Mouse (Mus musculus) liver, postnatal 0 days (tissue): ENCODE results near the gene Dis3l2.

Experiments
- CTCF ChIP-seq: sonication (generic); IDR thresholded peaks from 2 replicates; pipeline ENCODE4 v1.5.1; 2016; ENCODE audit warnings: antibody characterized with exemption, low read depth
- EP300 ChIP-seq: IDR thresholded peaks from 2 replicates; pipeline ENCODE4 v1.6.1; 2016; ENCODE audit warnings: antibody characterized with exemption, low read depth, mild to moderate bottlenecking

DNA sequence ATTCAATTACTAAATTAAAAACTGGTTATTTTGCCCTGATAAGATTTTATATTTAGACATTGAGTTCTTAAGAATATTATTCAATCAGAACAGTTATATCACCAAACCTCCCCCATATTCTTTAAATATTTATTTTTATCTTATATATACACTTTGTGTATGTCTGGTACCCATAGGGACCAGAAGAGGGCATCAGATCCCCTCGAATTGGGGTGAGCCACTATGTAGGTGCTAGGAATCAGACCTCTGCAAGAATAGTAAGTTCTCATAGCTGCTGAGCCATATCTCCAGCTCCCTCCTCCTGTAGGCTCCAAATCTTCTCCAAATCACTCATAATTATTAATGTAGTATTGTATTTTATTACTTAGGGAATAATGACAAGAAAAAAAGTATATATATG is 269.1 kb downstream of the Dis3l2 start:
- TF ChIP-seq CTCF (0 out of 2 replicates have a peak, but pooled peaks have one; percentile 5), EP300 (no peak)
